Mouse (Mus musculus) G1E (cell line): ENCODE results near the gene Med13l. TPM values are rescaled to one million over a fixed set of nuclear protein-coding genes. Genes with fewer than 3 reads are reported as not detected.
A peak's percentile ranks its signal among the peaks of the same experiment; 100 is the strongest.

Source experiments
- ATAC-seq: 2 replicates; pipeline ENCODE4 v1.8.0; 2016; ENCODE audit warnings: mild to moderate bottlenecking; ENCODE audit not compliant: insufficient number of reproducible peaks, poor library complexity, low FRiP score, severe bottlenecking; ENCODE audit errors: extremely low read depth
- DNase-seq: peaks from one replicate; pipeline ENCODE4 v3.0.0; 2012; ENCODE audit warnings: low spot score
- H3K27me3 ChIP-seq: 2 replicates; pipeline ENCODE4 v1.6.1; 2012; ENCODE audit warnings: mild to moderate bottlenecking, low read length, inconsistent platforms; ENCODE audit not compliant: insufficient read depth
- H3K36me3 ChIP-seq: replicated peaks from 2 replicates; pipeline ENCODE3; 2012; ENCODE audit warnings: mild to moderate bottlenecking, inconsistent platforms
- H3K4me1 ChIP-seq: 2 replicates; pipeline ENCODE4 v1.6.1; 2012; ENCODE audit warnings: low read depth, low read length, inconsistent platforms, mixed read lengths; ENCODE audit not compliant: insufficient read depth
- H3K4me3 ChIP-seq: 2 replicates; pipeline ENCODE4 v1.5.1; 2012; ENCODE audit warnings: low read depth, mild to moderate bottlenecking, inconsistent platforms, low read length, moderate library complexity, mixed read lengths
- H3K9me3 ChIP-seq: replicated peaks from 2 replicates; pipeline ENCODE4 v1.6.1; 2012; ENCODE audit warnings: inconsistent platforms
- CTCF ChIP-seq: IDR thresholded peaks from 2 replicates; pipeline ENCODE4 v1.5.1; 2012; ENCODE audit warnings: low read depth, low read length, inconsistent platforms, mixed read lengths
- GATA1 ChIP-seq: IDR thresholded peaks from 2 replicates; pipeline ENCODE4 v1.6.1; 2012; ENCODE audit warnings: borderline replicate concordance, low read length, inconsistent platforms, mixed read lengths
- GATA2 ChIP-seq: IDR thresholded peaks from 2 replicates; pipeline ENCODE4 v1.6.1; 2012; ENCODE audit warnings: low read depth, low read length, inconsistent platforms, borderline replicate concordance
- POLR2AphosphoS5 ChIP-seq: IDR thresholded peaks from 2 replicates; pipeline ENCODE4 v1.6.1; 2012; ENCODE audit warnings: low read depth, low read length, inconsistent platforms; ENCODE audit not compliant: insufficient replicate concordance
- TAL1 ChIP-seq: conservative IDR thresholded peaks from 2 replicates; pipeline ENCODE4 v1.6.1; 2012; ENCODE audit warnings: low read depth, low read length, inconsistent platforms, mixed read lengths
- polyA plus RNA-seq: library from polyadenylated mRNA; stranded (reverse); fragments of >175 nt; gene quantifications from 2 replicates; pipeline ENCODE4 v1.2.3, GENCODE M21; 2012
- total RNA-seq, 2 experiments: library from RNA; stranded (forward) in 1 of 2; stranded (reverse) in 1 of 2; fragments of 200-1000 nt in 1 of 2; fragments of >200 nt in 1 of 2; fragmentation: Nextera tagmentation in 1 of 2; gene quantifications; 2 replicates each; pipeline ENCODE4 v1.2.3; 2014 to 2017

The Med13l gene
- total and polyA plus RNA-seq, 3 experiments, result 16.8 to 91.7 (median 17.9) TPM

DNA sequence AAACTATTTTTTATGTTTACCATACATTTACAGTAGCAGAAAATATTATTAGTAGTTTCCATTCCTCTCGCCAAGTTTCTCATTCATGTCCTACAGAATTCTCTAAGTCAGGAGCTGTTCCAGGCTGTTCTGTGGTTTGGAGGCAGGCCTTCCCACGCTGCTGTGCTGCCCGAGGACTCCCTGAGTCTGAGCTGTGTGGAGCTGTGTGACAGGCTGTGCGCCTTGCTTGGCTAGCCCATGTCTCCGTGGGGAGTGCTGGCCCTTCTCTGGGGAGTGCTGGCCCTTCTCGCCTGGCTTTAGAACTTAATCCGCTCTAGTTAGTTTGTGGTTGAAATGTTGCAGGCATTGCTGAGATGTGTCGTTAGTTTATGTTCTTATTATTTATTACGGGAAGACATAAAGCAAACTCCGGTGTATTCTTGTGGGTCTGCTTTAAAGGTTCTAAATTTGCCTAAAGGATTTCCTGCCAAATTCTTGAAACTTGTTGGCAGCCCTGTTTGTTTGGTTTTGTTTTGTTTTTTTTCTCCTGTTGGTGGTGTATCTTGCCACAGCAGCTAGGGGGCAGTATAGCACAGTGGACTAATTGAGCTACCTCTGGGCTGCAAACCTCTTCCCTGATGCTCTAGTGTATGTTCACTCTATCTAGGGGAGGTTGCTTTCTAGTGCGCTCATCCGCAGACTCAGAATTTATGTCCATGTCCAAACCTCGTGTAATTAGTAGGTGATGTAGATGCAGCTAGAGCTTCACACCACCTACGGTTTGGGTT, 34.2 kb downstream of the Med13l start:
- peak; percentile 51; the same call in 1 of the 2 replicates for ATAC-seq
- no peaks in the 10 kb centered on the region for H3K27me3 ChIP-seq
- H3K36me3 ChIP-seq, result peaks cover 55% of the 10 kb centered on the region
- DNase-seq, result peak; percentile 16
- H3K4me1 ChIP-seq, result peaks cover 67% of the 10 kb centered on the region
- no peaks in the 10 kb centered on the region for H3K9me3 ChIP-seq
- TF ChIP-seq CTCF (peak; percentile 60), POLR2AphosphoS5 (no peak)
- H3K4me3 ChIP-seq, result no peak overlapping the region

DNA sequence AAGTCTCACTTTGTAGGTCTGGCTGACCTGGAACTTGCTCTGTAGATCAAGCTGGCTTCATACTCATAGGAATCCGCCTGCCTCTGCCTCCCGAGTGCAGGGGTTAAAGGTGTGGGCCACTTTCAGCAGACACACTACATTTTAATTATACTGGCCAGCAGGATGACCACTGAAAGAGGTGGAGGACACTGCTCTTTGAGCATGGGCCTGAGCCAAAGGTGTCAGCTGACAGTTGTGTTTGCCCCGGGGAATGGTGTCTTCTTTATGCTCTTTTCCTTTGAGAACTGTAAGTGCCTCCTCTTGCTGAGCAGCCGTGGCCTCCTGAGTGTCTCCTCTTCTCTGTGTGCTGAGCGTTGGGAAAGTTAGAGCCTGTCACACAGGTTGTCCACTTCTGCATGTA, 35.4 kb downstream of the Med13l start:
- Histone ChIP-seq H3K4me1 (peaks cover 63% of the 10 kb centered on the region), H3K27me3 (no peaks in the 10 kb centered on the region), H3K4me3 (no peak overlapping the region), H3K36me3 (peaks cover 66% of the 10 kb centered on the region), H3K9me3 (no peaks in the 10 kb centered on the region)
- TF ChIP-seq GATA2 (no peak), GATA1 (no peak), POLR2AphosphoS5 (no peak), CTCF (no peak)
- DNase-seq (no peak), ATAC-seq (no peak)

DNA sequence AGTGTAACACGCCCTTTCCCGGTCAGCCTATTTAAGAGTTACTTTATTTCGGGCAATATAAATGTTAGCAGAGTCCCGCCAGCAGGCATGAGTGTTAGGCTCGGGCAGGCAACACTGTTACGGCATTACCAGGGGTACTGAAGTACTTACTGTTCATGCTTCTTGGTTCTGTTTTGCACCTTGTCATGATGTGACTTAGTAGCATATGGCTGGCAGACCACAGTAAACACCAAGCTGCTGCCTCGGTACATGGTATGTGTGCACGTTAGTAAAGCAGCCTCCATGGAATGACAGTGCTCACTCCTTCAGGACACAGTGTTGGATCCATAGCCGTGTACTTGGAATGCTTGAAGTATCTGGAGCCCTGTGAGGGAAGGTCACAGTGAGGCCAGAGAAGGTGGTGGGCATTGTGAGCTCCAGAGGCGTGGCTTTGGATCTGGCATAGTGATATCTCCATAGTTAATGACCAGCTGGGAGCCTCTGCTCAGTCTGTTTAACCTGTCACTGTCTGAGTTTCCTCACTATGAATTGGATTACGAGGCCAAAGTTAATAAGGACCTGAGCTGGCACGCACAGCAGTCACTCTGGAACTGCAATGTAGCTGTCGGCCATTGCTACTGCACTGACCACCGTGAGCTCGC, 36.1 kb downstream of the Med13l start:
- H3K4me1 ChIP-seq, result peaks cover 58% of the 10 kb centered on the region
- no peaks in the 10 kb centered on the region for H3K27me3 ChIP-seq
- H3K4me3 ChIP-seq, result no peak overlapping the region
- no peaks in the 10 kb centered on the region for H3K9me3 ChIP-seq
- TF ChIP-seq GATA1 (no peak), GATA2 (no peak), CTCF (no peak), TAL1 (no peak), POLR2AphosphoS5 (no peak)
- peaks cover 64% of the 10 kb centered on the region for H3K36me3 ChIP-seq
- DNase-seq, result no peak
- ATAC-seq, result no peak

- Histone ChIP-seq H3K27me3 (no peaks in the 10 kb centered on the region), H3K36me3 (peaks cover 69% of the 10 kb centered on the region), H3K4me3 (no peak overlapping the region; the same call in 1 of the 2 replicates), H3K4me1 (peaks cover 50% of the 10 kb centered on the region), H3K9me3 (no peaks in the 10 kb centered on the region)
- ATAC-seq (peak; percentile 61), DNase-seq (no peak)
- TF ChIP-seq GATA2 (no peak), TAL1 (no peak; the same call in 1 of the 2 replicates), CTCF (no peak), GATA1 (no peak), POLR2AphosphoS5 (no peak)
These were observed 38.1 kb downstream of the Med13l start for GRCm38 (mm10) chr5:118598601-118599000.

- H3K4me3 ChIP-seq, result no peak overlapping the region
- H3K36me3 ChIP-seq, result peaks cover 57% of the 10 kb centered on the region
- no peak for DNase-seq
- ATAC-seq, result no peak
- H3K4me1 ChIP-seq, result peaks cover 45% of the 10 kb centered on the region
- no peaks in the 10 kb centered on the region for H3K27me3 ChIP-seq
- no peaks in the 10 kb centered on the region for H3K9me3 ChIP-seq
- TF ChIP-seq CTCF (no peak), GATA2 (no peak), GATA1 (no peak), POLR2AphosphoS5 (no peak), TAL1 (no peak)
These were observed 41.0 kb downstream of the Med13l start for GRCm38 (mm10) chr5:118601452-118601851.

DNA sequence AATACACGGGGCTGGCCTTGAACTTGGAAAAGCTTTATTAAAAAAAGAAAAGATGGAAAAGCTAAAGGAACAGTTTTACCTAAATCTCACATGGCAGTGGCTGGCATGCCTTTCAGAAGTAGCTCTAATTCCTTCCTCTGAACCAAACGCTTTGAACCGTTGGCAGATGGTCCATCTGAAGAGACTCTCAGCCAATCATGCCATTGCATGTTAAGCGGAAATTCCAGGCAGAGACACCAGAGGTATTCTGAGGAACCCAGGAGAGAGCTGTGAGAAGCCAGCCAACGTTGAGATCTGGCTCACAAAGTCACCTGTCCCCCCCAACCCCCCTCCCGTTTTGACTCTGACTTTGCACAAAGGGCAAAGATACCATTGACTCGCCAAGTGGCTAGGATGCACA, 42.2 kb downstream of the Med13l start:
- no peak overlapping the region for H3K4me3 ChIP-seq
- TF ChIP-seq CTCF (no peak), POLR2AphosphoS5 (no peak), TAL1 (no peak), GATA2 (no peak), GATA1 (no peak)
- no peaks in the 10 kb centered on the region for H3K9me3 ChIP-seq
- no peaks in the 10 kb centered on the region for H3K27me3 ChIP-seq
- peaks cover 56% of the 10 kb centered on the region for H3K36me3 ChIP-seq
- ATAC-seq (no peak), DNase-seq (no peak)
- peaks cover 36% of the 10 kb centered on the region for H3K4me1 ChIP-seq
